Mouse (Mus musculus) layer of hippocampus, postnatal 25 days (tissue): ENCODE results near the gene Leprot. TPM values are rescaled to one million over a fixed set of nuclear protein-coding genes. Genes with fewer than 3 reads are reported as not detected.

Experiments used
- DNase-seq, 2 experiments: peaks; one replicate each; pipeline ENCODE4 v3.0.0; 2022; ENCODE audit warnings: mixed read lengths in 2 of 2, low spot score in 1 of 2; ENCODE audit errors: extremely low spot score in 1 of 2
- total RNA-seq, 2 experiments: library from RNA; stranded (reverse); gene quantifications; 2 replicates each; pipeline ENCODE4 v1.2.3; 2021

Gene Leprot
- 10 to 100 TPM; 29.7 to 33.7 TPM for total RNA-seq

DNA sequence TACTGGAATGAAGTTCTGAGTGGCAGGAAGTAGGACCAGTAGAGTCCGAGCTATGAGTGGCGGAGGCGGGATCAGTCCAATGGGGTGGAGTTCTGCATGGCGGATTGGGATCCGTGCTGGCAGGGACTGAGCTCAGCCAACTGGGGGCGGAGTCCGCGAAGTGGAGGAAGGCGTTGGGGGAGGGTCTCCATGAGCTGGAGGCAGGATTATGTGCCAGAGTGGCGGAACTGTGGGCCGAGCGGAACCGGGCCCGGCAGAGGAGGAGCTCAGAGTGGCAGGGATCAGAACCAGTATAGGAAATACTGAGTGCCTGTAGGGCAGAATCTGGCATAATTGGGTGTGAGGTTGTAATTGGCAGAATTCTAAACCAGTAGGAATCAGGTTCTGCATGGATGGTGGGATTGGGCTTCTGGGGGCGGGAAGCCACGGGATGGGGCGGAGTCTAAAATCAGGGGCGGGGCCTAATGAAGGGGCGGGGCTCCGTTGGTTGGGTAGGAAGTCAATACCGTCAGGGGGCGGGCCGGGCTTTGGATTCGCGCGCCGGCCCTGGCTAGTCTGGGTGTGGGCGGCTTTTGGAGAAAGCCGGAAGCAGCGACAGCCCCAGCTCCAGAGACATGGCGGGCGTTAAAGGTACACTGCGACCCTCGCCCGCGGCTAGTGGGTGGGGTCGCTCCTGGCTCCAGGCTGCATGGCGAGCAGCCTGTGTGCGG lies at the start of gene Leprot:
TSS of gene Leprot (plus strand) at position 523 of the 710 bp plus-strand sequence.
- DNase-seq = peak; percentile 99

DNA sequence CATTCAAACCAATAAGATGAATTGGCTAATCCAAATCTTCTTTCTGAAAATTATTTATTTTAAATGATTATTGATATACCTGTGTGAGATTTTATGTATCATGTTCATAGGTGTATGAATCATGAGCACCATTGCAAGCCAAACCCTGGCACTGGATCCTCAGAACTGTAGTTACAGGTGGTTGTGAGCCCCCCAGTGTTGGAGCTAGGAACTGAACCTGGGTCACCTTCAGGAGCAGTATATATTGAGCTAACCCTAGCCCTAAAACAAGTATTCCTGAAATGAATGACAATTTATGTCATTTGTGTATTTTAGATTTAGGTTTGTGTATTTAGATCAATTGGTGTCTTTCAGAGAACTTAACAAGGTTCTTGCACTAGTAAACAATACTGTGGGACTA lies 45.8 kb upstream of the Leprot start:
- no peak for DNase-seq

DNA sequence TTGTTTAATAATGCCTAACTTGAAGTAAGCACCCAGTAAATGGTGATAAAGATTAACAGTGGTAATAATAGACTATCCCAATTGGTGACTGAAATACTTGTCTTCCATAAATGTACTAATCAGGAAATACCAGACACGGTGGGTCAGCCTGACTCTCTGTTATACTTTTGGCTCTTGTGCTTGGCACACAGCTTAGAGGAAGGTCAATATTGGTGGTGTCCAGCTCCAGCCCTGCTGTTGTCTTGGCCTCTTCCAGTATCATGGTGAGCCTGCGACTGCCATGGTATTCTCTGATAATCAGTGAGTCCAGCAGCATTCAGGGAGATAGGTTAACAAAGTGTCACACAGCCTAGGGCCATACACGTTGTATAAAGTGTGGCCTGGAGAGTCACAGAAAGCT lies 43.9 kb upstream of the Leprot start:
- DNase-seq = no peak

DNA sequence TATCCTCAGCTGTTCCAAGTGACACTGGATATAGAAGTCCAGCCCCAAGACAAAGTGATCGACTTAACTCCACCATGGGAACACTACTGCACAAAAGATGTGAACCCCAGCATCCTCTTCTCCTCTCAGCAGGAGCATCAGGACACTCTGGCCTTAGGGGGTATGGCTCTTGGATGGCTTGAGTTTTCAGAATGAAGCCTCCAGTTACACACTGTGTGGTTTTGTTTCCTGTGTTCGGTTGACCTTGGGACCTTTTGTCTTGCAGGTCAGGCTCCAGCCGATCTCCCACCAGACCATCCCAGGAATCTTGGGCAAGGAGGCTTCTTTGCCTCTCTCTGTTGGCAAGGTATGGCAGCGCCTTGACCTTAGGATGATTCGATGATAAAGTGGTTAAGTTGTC lies 31.0 kb upstream of the Leprot start:
- no peak for DNase-seq

DNA sequence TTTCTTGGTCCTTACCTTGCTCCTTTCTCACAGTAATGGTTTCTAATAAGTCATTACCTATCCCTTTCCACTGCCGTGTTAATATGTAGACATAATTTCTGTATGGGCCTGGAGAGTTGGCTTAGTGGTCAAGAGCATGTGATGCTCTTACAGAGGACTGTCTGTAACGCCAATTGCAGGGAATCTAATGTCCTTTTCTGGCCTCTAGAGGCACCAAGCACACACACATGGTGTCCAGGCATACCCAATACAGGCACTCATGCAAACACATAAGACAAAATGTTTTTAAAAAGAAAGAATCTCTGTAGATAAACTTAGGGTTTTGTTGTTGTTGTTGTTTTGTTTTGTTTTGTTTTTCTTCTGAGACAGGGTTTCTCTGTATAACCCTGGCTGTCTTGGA lies 29.8 kb upstream of the Leprot start:
- DNase-seq = no peak

DNA sequence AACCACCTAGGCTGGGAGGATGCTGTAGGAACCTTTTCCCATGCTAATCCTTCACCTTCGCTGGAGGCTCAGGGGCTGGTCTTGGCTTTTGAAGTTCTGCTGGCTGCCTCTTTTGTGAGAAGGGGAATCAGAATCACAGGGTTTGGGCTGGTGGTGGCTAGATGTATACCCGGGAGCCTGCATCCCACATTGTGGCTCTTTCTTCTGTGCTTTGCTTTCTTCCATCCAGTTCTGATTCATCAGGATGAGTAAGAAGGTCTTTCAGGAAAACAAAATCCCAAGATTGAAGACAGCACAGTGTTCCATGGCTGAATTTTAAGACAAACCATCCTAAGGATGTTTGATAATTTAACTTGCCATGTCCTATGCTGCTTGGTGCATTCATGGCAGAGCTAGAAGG lies 27.3 kb upstream of the Leprot start:
- no peak for DNase-seq

DNA sequence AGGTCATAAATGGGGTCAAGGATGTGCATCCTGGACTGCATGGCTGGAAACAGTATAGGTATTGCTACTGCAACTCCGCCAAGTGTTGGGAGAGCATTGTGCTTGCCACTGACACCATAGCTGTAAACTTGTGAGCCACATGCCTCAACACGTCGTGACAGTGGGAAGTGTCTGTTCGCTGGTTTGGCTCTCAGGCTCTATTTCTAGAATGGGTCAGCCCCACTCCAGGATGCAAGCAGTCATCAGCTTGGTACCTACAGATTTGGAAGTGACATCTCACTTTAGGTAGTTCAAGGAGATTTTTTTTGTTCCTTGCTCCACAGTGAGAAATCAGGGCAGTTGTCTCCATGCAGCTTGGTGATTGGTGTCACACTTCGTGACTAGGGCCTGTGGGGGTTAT lies 26.3 kb upstream of the Leprot start:
- no peak for DNase-seq

DNA sequence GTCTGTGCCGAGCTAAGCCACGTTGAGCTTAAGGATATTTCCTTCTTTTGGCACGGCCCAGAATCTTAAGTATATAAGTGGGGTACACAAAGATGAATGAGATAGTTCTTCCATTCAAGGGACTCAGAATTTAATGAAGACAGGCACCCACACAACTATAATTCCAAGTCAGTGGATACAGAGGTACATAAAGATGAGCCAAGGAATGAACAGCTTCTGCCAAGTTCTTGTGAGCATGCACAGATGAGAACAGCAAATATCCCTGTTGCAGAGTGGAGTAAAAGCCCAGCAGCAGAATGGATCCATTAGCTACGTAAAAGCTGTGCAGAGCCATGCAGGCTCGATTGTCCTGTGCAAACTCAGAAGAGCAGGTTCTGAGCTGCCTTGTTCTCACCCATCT lies 22.2 kb upstream of the Leprot start:
- DNase-seq = no peak

DNA sequence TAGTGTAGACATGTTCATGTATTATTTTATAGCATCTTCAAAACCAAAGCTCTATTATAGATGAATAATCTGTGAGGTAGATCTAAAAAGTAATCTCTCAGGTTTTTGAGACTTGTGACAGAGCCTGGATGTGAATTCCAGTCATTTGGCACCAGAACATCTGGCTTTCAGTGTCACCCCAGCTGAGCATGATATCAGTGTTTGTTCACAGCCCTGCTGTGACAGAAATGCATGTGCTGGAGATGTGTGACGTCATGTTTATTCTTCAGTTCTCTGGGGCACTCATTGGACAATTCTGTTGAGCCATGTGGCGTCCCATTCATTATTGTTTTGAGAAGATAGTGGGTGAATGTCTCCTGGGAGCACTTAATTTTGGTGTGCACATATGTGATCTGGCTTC lies 11.9 kb upstream of the Leprot start:
- DNase-seq = no peak

DNA sequence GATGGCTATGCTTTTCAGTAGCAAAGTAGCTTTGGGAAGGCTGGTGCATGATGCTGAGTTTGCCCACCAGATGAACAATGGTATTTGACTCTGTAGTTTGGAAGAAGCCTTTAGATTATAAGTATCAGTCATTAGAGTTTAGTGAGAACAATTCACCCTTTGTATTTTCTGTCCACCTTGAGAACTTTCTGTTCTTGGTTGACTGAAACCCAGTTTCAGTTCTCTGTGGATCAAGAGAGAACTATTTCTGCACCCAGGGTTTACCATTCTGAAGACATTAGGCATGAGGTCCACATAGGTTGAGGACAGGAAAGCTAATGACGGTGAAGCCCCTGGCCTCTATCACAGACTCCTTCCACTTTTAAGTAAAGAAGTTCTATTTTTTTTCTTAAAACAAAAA lies 10.0 kb upstream of the Leprot start:
- no peak for DNase-seq

DNA sequence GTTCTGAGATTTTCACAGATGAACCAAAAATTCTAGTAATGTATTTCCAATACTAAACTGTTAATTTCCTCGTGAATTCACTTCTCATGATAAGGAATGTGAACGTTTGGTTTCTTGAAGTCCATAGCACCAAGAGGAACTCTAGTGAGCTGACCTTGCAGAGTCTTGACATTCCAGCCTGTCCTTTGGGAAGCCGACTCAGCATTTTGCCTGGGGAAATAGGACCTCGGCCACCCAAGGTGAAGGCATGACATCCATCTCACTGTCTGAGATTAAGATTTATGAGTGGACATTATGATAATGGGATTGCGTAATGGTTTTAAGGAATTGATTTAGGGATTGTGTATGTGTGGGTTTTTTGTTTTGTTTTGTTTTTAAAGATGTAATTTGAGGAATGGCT lies 6.9 kb upstream of the Leprot start:
- DNase-seq = no peak

DNA sequence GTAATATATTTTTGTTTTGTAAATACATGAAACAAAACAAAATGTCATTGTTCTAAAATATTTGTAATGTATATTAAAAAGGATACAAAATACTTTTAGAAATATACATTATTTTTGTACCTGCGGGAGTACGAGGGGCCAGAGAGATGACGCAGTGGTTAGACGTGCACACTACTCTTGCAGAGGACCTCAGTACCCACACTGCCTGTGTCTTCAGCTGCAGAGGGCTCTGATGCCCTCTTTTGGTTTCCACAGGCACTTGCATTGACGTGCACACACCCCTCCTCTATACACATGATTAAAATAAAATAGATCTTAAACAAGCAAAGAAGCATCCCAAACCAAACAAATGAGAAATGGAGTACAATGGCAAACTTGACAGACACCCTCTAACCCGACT lies 4.8 kb upstream of the Leprot start:
- no peak for DNase-seq

DNA sequence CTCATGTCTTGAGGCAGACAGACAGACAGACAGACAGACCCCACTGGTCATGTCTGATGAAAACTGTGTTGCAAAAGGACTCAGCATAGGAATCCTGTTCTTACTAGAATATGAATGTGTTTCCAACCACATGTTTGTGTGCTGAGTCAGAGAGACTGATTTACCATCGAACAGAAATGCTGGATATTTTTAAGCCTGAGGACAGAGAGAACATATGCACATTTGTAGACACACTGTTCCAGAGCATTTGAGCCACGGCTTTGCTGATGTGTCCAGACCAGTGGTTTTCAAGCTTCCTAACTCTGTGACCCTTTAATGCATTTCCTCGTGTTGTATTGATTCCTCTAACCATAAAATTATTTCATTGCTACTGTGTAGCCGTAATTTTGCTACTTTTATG lies 4.3 kb upstream of the Leprot start:
- DNase-seq = no peak

DNA sequence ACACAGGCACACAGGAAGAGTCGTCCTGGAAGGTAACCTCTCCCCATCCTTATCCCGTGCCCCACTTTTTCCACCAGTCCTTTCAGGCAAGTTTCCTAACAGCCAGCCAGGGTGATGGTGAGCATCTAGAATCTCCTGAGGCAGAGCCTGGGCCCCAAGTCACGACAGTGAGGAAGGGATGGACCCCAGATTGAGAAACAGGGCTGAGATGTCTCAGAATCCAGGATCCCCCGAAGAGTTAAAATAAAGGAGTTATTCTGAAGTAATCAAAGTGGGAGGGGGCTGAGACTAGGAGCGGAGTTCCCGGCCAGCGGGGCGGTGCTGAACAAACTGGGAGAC lies 692 bp upstream of the Leprot start:
- no peak for DNase-seq

DNA sequence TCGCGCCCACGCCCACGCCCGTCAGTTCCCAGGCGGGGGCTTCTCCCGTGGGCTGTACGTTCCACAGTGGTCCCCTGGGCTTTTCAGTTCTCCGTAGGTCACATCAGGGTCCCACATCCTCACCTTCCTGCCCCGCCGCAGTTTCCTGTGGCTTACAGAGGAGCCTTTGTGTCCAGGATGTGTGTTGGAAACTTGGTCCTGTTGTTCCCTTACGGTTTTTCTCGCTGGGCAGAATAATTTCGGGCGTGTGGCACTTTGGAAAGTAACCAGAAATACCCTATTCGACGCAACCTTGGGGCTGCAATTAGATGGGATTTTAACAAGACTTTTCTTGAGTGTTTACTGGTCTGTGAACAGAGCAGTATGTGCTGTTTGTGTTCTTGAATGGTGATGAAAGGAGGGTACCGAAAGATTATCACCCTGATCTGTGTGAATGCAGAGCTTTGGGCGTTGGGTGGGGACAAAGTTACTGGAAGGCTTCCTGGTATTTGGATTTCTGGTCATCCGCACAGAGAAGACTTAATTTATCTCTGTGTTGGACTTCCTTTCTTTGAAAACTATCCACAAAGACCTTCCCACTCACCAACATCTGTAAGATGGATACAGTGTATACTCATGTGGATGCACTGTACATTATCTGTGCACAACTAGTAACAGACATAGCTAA lies 591 bp downstream of the Leprot start:
- no peak for DNase-seq

DNA sequence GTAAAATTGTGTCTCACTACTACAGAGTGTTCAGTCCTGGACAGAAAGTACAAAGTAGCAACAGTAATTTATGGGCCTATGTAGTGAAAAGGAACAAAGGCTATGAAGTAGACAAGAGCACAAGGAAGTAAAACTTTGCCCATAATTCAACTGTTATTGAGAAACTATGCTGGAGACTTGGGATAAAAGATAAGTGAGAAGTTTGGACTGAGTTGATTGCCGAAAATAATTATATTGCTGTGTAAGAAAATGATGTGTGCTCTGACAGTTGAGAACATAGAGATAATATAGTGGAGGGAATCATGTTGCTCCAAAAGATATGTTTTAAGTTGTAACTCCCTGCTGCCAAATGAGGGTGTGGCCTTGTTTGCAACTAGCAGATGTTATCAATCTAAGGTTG lies 1.2 kb downstream of the Leprot start:
- DNase-seq = no peak

DNA sequence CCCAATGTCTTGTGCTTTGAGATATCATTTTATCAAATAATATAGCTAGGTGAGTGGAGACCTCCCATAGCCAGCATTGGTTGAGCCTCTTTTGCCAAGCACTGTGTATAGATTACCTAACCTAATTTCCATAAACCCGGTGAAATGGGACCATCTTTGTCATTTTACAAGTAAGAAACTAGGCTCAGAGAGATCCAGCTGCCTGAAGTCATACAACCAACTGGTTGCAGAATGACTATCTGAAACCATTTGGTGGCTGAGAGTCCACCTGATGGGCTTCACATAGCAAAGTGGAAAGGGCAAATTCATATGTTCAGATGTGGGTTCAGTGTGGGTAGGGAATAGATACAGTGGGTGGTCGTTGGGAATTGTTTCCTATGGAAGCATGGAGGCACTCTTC lies 3.4 kb downstream of the Leprot start:
- DNase-seq = no peak

DNA sequence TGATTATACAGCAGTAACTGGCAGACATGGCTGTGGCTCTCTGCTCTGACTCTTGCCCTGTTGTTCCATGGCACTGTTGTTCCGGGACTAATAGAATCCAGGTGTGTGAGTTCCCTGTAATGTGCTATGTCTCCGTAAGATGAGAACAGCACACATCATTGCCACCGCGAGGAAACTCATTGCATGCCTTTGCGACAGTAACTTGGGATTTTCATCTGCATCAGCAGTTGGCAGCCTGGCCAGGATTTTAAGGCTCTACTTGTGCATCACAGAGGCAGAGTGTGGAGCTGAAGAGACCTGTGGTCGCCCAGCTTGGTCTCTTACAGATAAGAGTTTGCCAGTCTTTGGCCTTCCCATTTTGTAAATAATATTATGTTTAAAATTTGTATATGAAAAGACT lies 6.7 kb downstream of the Leprot start:
- no peak for DNase-seq

DNA sequence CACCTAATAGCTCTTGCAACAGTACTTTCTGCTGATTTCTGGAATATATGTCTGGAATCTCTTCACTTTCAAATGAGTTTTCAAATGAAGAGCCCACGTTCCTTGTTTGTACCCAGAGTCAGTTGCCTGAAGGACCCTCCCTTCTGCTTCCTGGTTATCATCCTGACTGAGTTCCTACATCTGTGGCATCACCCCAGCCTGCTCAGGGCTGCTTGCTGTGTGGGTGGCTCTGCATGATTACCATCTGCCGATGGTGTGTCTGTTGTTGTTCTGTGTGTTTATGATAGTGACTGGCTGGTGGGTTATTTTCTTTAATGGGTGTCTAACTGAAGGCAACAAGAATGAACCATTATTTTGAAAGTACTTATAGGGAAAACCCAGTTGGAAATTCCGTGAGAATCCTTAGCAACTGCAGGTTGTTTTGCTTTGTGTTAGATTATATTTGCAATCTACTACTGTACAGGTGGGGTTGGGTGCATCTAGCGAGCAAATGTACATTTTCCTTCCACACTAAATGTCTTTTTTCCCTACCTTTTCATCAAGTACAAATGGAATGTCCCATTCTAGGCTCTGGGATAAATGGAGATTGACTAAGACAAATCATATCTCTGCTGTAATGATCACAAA lies 7.4 kb downstream of the Leprot start:
- no peak for DNase-seq

DNA sequence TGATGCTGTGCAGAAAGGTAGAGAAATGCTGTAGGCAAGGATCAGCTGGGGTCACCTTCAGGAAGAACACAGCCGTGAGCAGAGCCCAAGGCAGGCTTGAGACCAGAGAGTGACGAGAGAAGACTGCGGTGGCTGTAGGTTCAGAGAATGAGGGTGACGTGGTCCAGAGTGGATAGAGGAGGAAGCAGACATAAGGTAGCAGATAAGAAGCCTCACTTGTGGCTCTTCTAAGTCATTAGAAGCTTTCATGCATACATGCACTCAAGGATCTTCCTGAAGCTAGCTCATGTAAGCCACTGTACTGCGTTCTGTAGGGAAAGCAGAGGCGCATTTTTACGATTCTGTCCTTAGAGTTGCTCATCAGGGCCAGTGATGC lies 7.9 kb downstream of the Leprot start:
- no peak for DNase-seq

DNA sequence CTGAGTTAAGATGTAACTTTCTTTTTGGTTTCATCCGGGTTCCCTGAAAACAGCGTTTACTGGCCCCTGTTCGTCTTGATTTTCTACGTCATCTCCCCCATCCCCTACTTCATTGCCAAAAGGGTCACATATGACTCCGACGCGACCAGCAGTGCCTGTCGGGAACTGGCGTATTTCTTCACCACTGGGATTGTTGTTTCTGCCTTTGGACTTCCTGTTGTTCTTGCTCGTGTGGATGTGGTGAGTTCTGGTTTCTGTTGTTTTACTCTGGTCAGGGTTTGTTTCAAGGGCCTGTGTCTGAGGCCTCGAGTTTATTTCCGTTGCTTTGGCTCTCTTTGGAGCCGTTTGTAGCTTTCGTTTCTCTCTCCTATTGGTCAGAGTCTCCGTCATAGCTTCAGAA lies 8.5 kb downstream of the Leprot start:
- DNase-seq = no peak

DNA sequence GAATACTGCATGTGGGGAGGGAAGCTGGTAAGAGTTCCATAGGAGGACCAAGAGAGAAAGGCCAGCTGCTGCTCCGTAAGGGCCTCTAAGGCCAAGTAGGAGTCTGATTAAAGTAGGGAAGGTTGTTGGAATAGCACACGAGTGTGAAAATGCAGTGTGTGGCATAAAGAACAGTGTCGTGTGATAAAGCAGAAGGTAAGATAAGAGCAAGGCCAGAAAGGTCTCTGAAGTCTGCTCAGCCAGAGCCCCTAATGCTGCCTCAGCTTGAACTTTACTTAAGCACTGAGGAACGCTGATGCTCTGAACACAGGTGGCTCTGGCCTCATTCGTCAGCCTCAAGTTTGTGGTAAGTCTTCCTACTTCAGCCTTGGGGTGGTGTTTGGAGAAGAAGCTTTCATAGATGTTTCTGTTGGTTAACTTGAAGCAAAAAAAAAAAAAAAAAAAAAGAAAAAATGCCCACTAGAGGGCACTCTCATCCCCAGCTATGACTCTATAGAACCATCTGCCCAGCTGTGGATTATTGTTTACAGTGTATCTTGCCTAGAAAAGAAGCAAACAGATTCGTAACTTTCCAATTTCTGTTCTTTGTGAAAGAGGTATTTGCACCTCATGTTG lies 9.5 kb downstream of the Leprot start:
- DNase-seq = no peak
